Mouse (Mus musculus) lung, postnatal 10 days (tissue): Measurements from ENCODE around the gene Jph4.
A peak's percentile ranks its signal among the peaks of the same experiment; 100 is the strongest.

ENCODE experiments used
- DNase-seq: peaks from one replicate; pipeline ENCODE4 v3.0.0; 2021

Gene Jph4

GRCm38 (mm10) chr14:55115846-55116245, 889 bp downstream of the Jph4 start:
- DNase-seq = no peak

DNA sequence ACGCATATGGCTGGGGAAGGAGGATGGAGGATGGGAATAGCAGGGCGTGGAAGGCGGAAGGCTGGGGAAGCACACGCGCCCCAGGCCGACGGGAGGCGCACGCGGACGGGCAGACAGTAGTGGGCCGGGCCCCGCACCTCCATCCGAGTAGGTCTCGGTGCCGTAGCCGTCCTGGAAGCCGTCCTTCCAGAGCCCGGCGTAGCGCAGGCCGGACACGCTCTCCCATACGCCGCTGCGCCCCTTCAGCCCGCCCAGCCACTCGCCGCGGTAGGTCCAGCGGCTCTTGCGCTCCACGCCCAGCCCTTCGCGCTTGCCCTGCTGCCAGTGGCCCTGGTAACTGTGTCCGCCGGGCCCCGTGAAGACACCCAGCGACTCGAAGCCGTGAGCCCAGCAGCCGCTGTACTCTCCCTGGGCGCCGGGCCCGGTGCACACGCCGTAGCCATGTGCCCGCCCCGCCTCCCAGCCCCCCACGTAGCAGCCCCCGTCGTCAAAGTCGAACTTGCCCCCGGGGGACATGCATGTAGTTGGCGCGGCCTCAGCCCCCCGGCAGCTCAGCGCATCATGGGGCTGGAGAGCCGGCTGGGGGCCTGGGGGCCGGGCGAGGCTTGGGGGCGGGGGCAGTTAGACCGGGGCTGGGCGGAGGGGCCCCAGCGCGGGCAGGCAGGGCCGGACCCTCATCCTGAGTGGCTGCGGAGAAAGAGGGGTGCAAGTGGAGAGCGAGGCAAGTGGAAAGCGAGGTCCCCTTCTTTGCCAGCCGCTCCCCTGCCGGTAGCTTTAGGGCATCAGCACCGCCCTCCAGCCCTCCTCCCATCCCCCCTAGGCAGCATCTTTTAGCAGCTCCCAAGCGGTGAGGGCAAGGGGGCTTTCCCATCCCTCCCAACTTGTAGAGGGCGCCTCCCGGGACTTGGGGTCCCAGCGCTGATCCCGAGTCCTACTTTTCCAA, 1.7 kb downstream of the Jph4 start:
- peak; percentile 67 for DNase-seq

- DNase-seq = no peak
Observed at GRCm38 (mm10) chr14:55113975-55114645, 2.6 kb downstream of the Jph4 start.

DNA sequence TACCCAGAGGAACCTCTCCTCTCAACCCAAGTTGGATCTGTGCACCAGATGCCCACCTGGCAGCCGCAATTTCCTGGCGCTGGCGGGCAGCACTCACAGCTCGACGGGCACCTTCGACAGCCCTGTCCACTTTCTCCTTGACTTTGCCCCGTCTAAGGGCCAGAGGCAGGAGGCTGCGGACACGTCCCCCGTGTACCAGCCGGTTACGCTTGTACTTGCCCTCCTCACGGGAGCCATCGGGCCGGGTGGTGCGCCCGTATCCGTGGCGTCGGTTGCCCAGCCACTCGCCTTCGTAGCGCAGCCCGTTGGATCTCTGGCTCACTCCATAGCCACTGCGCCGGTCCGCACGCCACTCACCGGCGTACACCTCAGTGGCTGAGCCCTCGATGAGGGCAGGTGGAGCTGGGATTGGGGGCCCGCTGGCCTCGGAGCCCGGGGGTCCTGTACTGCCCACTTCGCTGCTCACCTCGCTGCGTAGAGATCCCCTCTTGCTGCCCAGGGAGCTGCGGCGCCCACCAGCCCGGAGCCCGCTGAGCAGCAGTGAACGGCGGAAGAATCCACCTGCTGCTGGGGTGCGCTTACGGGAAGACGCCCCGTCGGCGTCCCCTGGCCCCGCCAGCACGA, 3.3 kb downstream of the Jph4 start:
- no peak for DNase-seq

GRCm38 (mm10) chr14:55111720-55112119, 5.0 kb downstream of the Jph4 start:
- no peak for DNase-seq

GRCm38 (mm10) chr14:55110076-55110475, 6.7 kb downstream of the Jph4 start:
- no peak for DNase-seq

- DNase-seq = no peak
Observed at GRCm38 (mm10) chr14:55109048-55109873, 7.5 kb downstream of the Jph4 start.

GRCm38 (mm10) chr14:55108202-55108870, 8.4 kb downstream of the Jph4 start:
- DNase-seq = no peak

DNA sequence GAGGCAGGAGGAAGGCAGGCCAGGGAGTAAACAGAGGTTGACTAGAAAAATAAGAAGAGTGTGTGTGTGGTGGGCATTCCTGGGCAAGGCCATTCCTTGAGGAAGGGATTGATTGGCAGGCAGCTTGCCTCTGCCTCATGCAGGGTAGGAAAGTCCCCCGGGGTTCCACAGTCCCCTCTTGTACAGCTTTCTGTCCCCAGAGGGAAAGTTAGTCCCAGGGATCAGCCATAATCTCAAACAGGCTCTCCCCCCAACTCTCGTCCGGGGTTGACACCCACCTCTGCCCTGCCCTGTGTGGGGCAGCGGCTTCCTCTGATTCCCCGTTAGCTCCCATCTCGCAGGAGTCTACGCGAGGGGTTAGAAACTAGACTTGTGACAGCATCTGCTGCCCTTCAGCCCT, 9.7 kb downstream of the Jph4 start:
- no peak for DNase-seq

DNA sequence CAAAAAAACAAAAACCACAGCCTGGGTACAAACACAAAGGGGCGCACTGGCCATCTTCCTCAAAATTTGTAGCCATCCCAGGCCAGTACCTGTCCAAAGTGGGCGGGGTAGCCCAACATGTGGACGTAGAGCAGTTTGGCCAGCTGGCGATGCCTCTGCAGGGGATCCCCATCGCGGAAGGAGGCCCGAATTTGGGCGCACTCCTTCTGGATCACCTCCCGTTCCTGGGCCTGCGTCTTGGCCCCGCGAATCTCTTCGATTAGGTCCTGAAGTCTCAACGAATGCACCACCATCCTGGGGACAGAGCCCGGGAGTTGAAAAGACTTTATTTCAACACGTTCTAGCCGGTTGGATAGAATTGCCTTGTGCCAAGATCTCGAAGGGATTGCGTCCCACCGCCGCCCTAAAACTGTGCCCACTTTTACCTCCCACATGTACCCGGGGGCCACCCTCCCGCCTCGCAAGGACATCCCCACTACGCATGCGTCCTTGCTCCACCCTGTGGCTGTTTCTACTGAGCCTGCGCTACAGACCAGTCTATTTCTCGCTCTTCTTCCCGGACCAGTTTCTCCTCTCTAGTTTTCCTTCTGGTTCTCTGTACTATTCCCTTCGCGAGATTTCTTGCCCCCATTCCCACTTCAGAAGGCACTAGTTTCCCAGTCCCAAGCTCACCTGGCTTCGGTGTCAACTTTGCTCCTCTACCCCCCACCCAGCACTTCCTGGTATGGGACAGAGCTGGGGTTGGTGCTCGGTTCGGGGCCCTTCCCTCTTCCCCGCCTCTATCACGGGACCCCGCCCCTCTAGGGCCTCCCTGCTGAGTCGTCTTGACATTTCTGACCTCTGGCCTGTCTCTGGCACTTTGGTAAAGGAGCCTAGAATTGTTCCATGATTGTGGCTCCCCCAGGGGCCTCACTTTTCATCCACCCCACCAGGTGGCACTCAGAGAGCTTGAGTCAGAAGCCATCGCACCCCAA, 10.6 kb downstream of the Jph4 start, which contains the start of gene Ap1g2:
Gene Ap1g2 (minus strand): TSS at position 758 of the 974 bp plus-strand sequence.
- DNase-seq = peak; percentile 87

DNA sequence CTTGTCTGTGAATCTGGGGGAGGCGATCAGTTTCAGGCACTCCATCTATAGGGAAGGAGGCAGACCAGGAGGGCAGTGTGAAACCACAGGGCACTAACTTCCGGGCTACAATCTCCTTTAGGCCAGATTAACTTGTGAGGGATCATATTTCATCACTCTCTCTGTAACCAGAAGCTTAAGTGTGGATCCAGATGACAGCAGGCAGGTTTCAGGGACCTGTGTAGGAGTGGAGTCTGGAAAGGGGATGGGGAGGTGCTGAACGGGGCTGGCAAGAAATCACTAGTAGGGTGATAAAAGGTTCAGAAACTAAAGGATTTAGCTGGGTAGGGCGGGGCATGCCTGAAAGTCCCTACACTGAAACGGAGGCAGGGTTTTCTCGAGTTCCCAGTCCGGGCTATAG, 11.3 kb downstream of the Jph4 start:
- DNase-seq = no peak

- no peak for DNase-seq
Observed at GRCm38 (mm10) chr14:55104365-55104764, 12.4 kb downstream of the Jph4 start.

DNA sequence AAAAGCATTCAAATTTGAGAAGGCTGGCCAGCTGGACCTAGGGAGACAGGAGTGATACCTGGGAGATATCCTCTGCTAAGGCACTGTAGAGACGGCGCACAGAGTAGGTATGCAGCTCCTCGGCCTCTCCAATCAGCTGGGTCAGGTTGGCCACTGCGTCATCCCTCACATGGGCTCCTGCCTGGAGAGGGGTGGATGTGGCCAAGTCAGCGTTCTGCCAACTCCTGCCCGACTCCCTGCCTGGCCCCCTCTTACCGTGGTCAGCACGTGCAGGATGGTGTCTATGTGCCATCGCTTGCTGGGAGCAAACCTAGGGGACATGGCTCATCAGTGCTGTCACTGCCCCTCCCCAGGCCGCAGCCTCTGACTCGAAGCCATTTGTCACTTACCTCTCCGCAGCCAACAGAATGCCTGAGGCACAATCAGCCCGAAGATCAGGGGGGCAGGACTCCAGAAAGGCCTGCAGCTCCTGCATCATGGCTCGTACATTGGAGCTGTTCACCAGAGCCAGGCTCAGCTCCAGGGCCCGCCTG, 14.4 kb downstream of the Jph4 start:
- no peak for DNase-seq

DNA sequence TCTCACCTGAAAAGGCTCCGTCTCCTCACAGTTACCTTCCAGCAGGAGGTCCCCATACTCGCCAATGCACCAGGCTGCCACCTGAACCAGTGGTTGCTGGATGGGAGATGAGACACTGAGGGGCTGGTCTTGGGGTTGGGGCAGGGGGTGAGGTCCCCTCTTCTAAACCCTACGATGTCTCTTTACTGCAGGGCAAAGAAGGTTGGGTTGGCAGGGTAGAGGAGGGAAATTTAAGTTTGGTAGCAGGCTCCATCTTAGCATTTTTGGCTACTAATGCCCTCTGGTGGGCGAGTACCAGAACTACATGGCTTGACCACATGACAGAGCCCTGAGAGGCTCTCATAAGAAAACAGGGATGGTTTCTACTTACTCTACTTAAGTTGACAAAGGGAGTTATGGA, 15.1 kb downstream of the Jph4 start:
- DNase-seq = peak; percentile 77

GRCm38 (mm10) chr14:55098067-55098466, 18.7 kb downstream of the Jph4 start:
- peak; percentile 68 for DNase-seq

DNA sequence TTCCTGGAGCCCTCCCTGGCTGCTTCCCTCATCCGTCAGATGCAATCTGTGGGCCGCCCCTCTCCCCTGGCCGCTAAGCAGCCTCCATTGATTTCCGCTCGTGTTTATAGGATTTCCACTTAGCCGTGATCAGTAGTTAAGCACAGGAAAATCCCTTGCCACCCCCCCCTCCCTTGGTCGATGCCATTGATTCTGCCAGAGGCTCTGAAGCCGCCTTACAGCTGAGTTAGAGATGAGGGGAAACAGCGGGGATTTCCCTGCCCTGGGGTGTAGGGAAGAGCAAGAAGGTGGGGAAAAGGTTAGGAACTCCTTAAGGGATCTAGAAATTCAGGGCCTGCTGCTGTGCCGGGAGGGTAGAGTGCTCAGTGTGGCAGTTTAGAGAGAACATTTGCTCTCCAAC, 19.1 kb downstream of the Jph4 start:
- DNase-seq = no peak

DNA sequence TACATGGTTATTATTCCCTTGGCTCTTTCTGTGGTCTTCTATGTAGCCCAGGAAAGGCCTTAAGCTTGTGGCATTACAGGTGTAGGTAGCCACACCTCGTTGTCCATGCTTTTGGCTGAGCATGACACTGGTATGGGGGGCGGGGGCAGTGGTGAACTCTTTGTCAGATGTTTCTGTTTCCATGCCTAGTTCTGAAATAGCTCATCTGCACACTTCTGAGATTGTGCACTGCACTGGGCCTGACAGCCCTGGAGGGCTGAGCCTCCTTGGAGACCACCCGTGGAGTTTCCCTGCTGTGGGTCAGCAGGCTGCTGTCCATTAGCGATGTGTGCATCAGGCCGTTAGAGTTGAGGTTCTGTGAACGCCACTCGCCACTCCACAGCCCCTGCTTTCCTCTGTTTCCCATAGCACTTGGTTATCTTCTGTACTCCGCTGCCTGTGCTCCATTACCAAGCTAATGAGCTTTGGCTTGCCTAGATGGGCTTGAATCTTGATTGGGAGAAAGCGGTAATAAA, 20.1 kb downstream of the Jph4 start:
- DNase-seq = no peak

GRCm38 (mm10) chr14:55095671-55096070, 21.1 kb downstream of the Jph4 start:
- no peak for DNase-seq

GRCm38 (mm10) chr14:55095263-55095662, 21.5 kb downstream of the Jph4 start:
- DNase-seq = no peak

DNA sequence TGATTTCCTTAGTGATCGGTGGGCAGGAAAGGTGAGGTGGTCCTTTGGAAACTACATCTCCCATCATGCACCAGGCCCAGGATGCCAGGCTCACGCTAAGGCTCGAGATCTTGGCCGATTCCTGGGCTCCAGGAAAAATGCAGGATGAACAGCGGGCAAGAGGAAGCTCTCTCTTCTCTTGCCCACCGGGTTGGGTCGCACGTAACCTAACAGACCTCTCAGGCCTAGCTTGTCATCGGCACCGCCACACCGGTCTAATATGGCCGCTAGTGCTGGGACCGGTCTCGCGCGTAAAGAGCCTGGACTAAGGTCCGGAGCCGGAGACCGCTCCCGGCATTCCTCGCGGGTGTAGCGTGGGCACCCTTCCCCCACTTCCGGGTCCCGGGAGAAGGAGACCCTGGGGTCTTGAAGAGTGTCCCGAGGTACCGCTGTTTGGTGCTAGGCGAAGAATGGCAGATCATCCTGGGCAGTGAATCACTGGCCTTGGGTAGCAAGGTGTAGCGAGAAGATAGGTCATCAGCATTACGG, 22.0 kb downstream of the Jph4 start, which contains the start of gene Thtpa:
Gene Thtpa (plus strand): TSS at position 81 of the 528 bp plus-strand sequence.
- peak; percentile 86 for DNase-seq
